Mouse (Mus musculus) embryo, embryonic 11.5 days (tissue): ENCODE data around the gene Plod2.

Experiments
- DNase-seq: peaks from one replicate; pipeline ENCODE4 v3.0.0-alpha.2; 2012; ENCODE audit warnings: low read depth, low spot score

Gene Plod2

GRCm38 (mm10) chr9:92599940-92600538 is 58.0 kb downstream of the Plod2 start:
- no peak for DNase-seq

- no peak for DNase-seq
Measured at GRCm38 (mm10) chr9:92601551-92601950, 59.5 kb downstream of the Plod2 start.

GRCm38 (mm10) chr9:92603541-92603940 is 61.5 kb downstream of the Plod2 start:
- DNase-seq: no peak

GRCm38 (mm10) chr9:92610628-92611267 is 68.7 kb downstream of the Plod2 start:
- no peak for DNase-seq

- DNase-seq: no peak
Measured at GRCm38 (mm10) chr9:92612641-92613040, 70.6 kb downstream of the Plod2 start.

- no peak for DNase-seq
Measured at GRCm38 (mm10) chr9:92613206-92613605, 71.2 kb downstream of the Plod2 start.

- no peak for DNase-seq
Measured at GRCm38 (mm10) chr9:92616418-92616817, 74.4 kb downstream of the Plod2 start.

GRCm38 (mm10) chr9:92617376-92617775 is 75.4 kb downstream of the Plod2 start:
- DNase-seq: no peak

GRCm38 (mm10) chr9:92620088-92620487 is 78.1 kb downstream of the Plod2 start:
- no peak for DNase-seq

- no peak for DNase-seq
Measured at GRCm38 (mm10) chr9:92621246-92621645, 79.2 kb downstream of the Plod2 start.

- no peak for DNase-seq
Measured at GRCm38 (mm10) chr9:92621878-92622282, 79.9 kb downstream of the Plod2 start.

GRCm38 (mm10) chr9:92634792-92635191 is 92.8 kb downstream of the Plod2 start:
- no peak for DNase-seq

- DNase-seq: no peak
Measured at GRCm38 (mm10) chr9:92639200-92639897, 97.3 kb downstream of the Plod2 start.

GRCm38 (mm10) chr9:92641717-92642116 is 99.7 kb downstream of the Plod2 start:
- no peak for DNase-seq
